Mouse (Mus musculus): ENCODE measurements around the gene Mllt6. TPM values are rescaled to one million over a fixed set of nuclear protein-coding genes. Genes with fewer than 3 reads are reported as not detected.

Mllt6 gene
- total and polyA plus RNA-seq, 3 experiments, result 17.2 to 17.6 TPM; not detected in 1

GRCm38 (mm10) chr11:97712286-97712685 lies 49.1 kb downstream of the Mllt6 start:
- Histone ChIP-seq H3K27me3 (ENCODE audit: control insufficient read depth in 1 of 2, insufficient read depth in 2 of 2, low read length in 2 of 2) (no peaks in the 10 kb centered on the region), H3K9me3 (replicated peaks; ENCODE audit: insufficient read depth, low read length) (no peaks in the 10 kb centered on the region), H3K4me3 (ENCODE audit: control insufficient read depth in 1 of 2, insufficient read depth in 1 of 2, low read depth in 2 of 2, low read length in 2 of 2) (no peak overlapping the region), H3K9ac (ENCODE audit: control insufficient read depth, low read depth, low read length, poor library complexity, severe bottlenecking) (no peak overlapping the region), H3K36me3 (ENCODE audit: control insufficient read depth in 1 of 2, insufficient read depth in 2 of 2, low read length in 2 of 2) (peaks cover 0 to 14% of the 10 kb centered on the region in 2 experiments; a peak in 2 of 4 replicates), H3K4me1 (ENCODE audit: control insufficient read depth in 1 of 2, insufficient read depth in 2 of 2, low read length in 2 of 2) (no peaks in the 10 kb centered on the region), H3K27ac (ENCODE audit: control insufficient read depth, low read depth, low read length) (no peak overlapping the region), H3K79me2 (ENCODE audit: control insufficient read depth, insufficient read depth, low read length, poor library complexity) (0 out of 2 replicates have a peak, but pooled peaks cover 1% of the 10 kb centered on the region)
- no peak for DNase-seq (ENCODE audit: low read depth, low spot score)
- TF ChIP-seq MAZ (IDR thresholded peaks at IDR 0.05; ENCODE audit: low read depth, low read length) (no peak), ZC3H11A (IDR thresholded peaks at IDR 0.05; ENCODE audit: low read depth, low read length) (no peak), BHLHE40 (IDR thresholded peaks at IDR 0.05; ENCODE audit: borderline replicate concordance, low read depth, low read length) (no peak), NELFE (IDR thresholded peaks at IDR 0.05; ENCODE audit: low read depth, low read length) (no peak), CTCF (IDR thresholded peaks at IDR 0.05 in 2 of 3, conservative IDR thresholded peaks at IDR 0.05 in 1 of 3; ENCODE audit: control insufficient read depth in 1 of 3, insufficient read depth in 1 of 3, low read depth in 2 of 3, low read length in 3 of 3, poor library complexity in 1 of 3, severe bottlenecking in 1 of 3) (no peak), USF2 (IDR thresholded peaks at IDR 0.05; ENCODE audit: borderline replicate concordance in 1 of 2, insufficient read depth in 1 of 2, low read depth in 1 of 2, low read length in 2 of 2) (no peak), SMC3 (IDR thresholded peaks at IDR 0.05; ENCODE audit: low read depth, low read length) (no peak), CHD2 (IDR thresholded peaks at IDR 0.05; ENCODE audit: low read length) (no peak), ZKSCAN1 (IDR thresholded peaks at IDR 0.05; ENCODE audit: low read depth, low read length) (no peak), E2F4 (IDR thresholded peaks at IDR 0.05; ENCODE audit: borderline replicate concordance, low read depth, low read length) (no peak)

- H3K4me3 ChIP-seq (ENCODE audit: control insufficient read depth in 1 of 2, insufficient read depth in 1 of 2, low read depth in 2 of 2, low read length in 2 of 2), result no peak overlapping the region
- H3K4me1 ChIP-seq (ENCODE audit: control insufficient read depth in 1 of 2, insufficient read depth in 2 of 2, low read length in 2 of 2), result peaks cover 0 to 3% of the 10 kb centered on the region in 2 experiments; a peak in 2 of 4 replicates
- DNase-seq (ENCODE audit: low read depth, low spot score), result no peak
- H3K27ac ChIP-seq (ENCODE audit: control insufficient read depth, low read depth, low read length), result no peak overlapping the region
- H3K79me2 ChIP-seq (ENCODE audit: control insufficient read depth, insufficient read depth, low read length, poor library complexity), result 0 out of 2 replicates have a peak, but pooled peaks cover 1% of the 10 kb centered on the region
- no peaks in the 10 kb centered on the region for H3K27me3 ChIP-seq (ENCODE audit: control insufficient read depth in 1 of 2, insufficient read depth in 2 of 2, low read length in 2 of 2)
- TF ChIP-seq POLR2AphosphoS2 (IDR thresholded peaks at IDR 0.05; ENCODE audit: low read length) (peak; percentile 75; the same call in 1 of the 2 replicates), SMC3 (IDR thresholded peaks at IDR 0.05; ENCODE audit: low read depth, low read length) (no peak)
- H3K9ac ChIP-seq (ENCODE audit: control insufficient read depth, low read depth, low read length, poor library complexity, severe bottlenecking), result no peak overlapping the region
- H3K36me3 ChIP-seq (ENCODE audit: control insufficient read depth in 1 of 2, insufficient read depth in 2 of 2, low read length in 2 of 2), result peaks cover 3 to 9% of the 10 kb centered on the region in 2 experiments; a peak in 2 of 4 replicates
- no peaks in the 10 kb centered on the region for H3K9me3 ChIP-seq (replicated peaks; ENCODE audit: insufficient read depth, low read length)
These were observed 50.7 kb downstream of the Mllt6 start for GRCm38 (mm10) chr11:97713896-97714295.

- no peak overlapping the region for H3K4me3 ChIP-seq (ENCODE audit: control insufficient read depth in 1 of 2, insufficient read depth in 1 of 2, low read depth in 2 of 2, low read length in 2 of 2)
- DNase-seq (ENCODE audit: low read depth, low spot score), result peak; percentile 74
- no peak overlapping the region for H3K9ac ChIP-seq (ENCODE audit: control insufficient read depth, low read depth, low read length, poor library complexity, severe bottlenecking)
- H3K79me2 ChIP-seq (ENCODE audit: control insufficient read depth, insufficient read depth, low read length, poor library complexity), result no peaks in the 10 kb centered on the region
- H3K9me3 ChIP-seq (replicated peaks; ENCODE audit: insufficient read depth, low read length), result no peaks in the 10 kb centered on the region
- no peaks in the 10 kb centered on the region for H3K27me3 ChIP-seq (ENCODE audit: control insufficient read depth in 1 of 2, insufficient read depth in 2 of 2, low read length in 2 of 2)
- H3K4me1 ChIP-seq (ENCODE audit: control insufficient read depth in 1 of 2, insufficient read depth in 2 of 2, low read length in 2 of 2), result peaks cover 0 to 3% of the 10 kb centered on the region in 2 experiments; a peak in 2 of 4 replicates
- H3K36me3 ChIP-seq (ENCODE audit: control insufficient read depth in 1 of 2, insufficient read depth in 2 of 2, low read length in 2 of 2), result peaks cover 3 to 6% of the 10 kb centered on the region in 2 experiments; a peak in 2 of 4 replicates
- H3K27ac ChIP-seq (ENCODE audit: control insufficient read depth, low read depth, low read length), result no peak overlapping the region
- TF ChIP-seq ZMIZ1 (IDR thresholded peaks at IDR 0.05; ENCODE audit: low read depth, low read length) (peak; percentile 39; the same call in 1 of the 2 replicates), ZC3H11A (IDR thresholded peaks at IDR 0.05; ENCODE audit: low read depth, low read length) (0 out of 2 replicates have a peak, but pooled peaks have one; percentile 4), USF2 (IDR thresholded peaks at IDR 0.05; ENCODE audit: borderline replicate concordance in 1 of 2, insufficient read depth in 1 of 2, low read depth in 1 of 2, low read length in 2 of 2) (no peak), MYC (IDR thresholded peaks at IDR 0.05; ENCODE audit: low read depth, low read length) (peak; percentile 96), ZNF384 (IDR thresholded peaks at IDR 0.05; ENCODE audit: low read depth, low read length) (peak; percentile 63), RAD21 (IDR thresholded peaks at IDR 0.05; ENCODE audit: low read depth, low read length) (peak; percentile 23), MXI1 (IDR thresholded peaks at IDR 0.05; ENCODE audit: low read depth, low read length) (0 out of 2 replicates have a peak, but pooled peaks have one; percentile 15), POLR2A (IDR thresholded peaks at IDR 0.05; ENCODE audit: control insufficient read depth in 1 of 2, insufficient read depth in 1 of 2, low read depth in 1 of 2, low read length in 2 of 2, poor library complexity in 1 of 2) (0 out of 4 replicates have a peak, but pooled peaks of 1 of the 2 experiments have one; percentile 26), MAZ (IDR thresholded peaks at IDR 0.05; ENCODE audit: low read depth, low read length) (0 out of 2 replicates have a peak, but pooled peaks have one; percentile 32), USF1 (IDR thresholded peaks at IDR 0.05; ENCODE audit: low read depth, low read length) (no peak), GATA1 (IDR thresholded peaks at IDR 0.05; ENCODE audit: low read depth, low read length) (no peak), CHD2 (IDR thresholded peaks at IDR 0.05; ENCODE audit: low read length) (no peak), SMC3 (IDR thresholded peaks at IDR 0.05; ENCODE audit: low read depth, low read length) (peak; percentile 43), POLR2AphosphoS2 (IDR thresholded peaks at IDR 0.05; ENCODE audit: low read length) (peak; percentile 65; the same call in 1 of the 2 replicates), JUND (IDR thresholded peaks at IDR 0.05; ENCODE audit: low read depth, low read length) (0 out of 2 replicates have a peak, but pooled peaks have one; percentile 31), NRF1 (IDR thresholded peaks at IDR 0.05; ENCODE audit: insufficient read depth, low read depth, low read length, poor library complexity, severe bottlenecking) (no peak), HCFC1 (IDR thresholded peaks at IDR 0.05; ENCODE audit: low read depth, low read length) (no peak), CTCF (IDR thresholded peaks at IDR 0.05 in 2 of 3, conservative IDR thresholded peaks at IDR 0.05 in 1 of 3; ENCODE audit: control insufficient read depth in 1 of 3, insufficient read depth in 1 of 3, low read depth in 2 of 3, low read length in 3 of 3, poor library complexity in 1 of 3, severe bottlenecking in 1 of 3) (peak; percentile 36 to 70 (median 46); a peak in 4 of 6 replicates)
These were observed 51.1 kb downstream of the Mllt6 start for GRCm38 (mm10) chr11:97714356-97714755.

Data from MEL (cell line).